Mouse (Mus musculus): Measurements from ENCODE around the gene Vps36.

- TF ChIP-seq ZKSCAN1 (IDR thresholded peaks at IDR 0.05; ENCODE audit: low read depth, low read length) (no peak), EP300 (IDR thresholded peaks at IDR 0.05; ENCODE audit: low read depth in 1 of 2, low read length in 2 of 2) (no peak), CHD2 (IDR thresholded peaks at IDR 0.05; ENCODE audit: low read length) (no peak), SIN3A (IDR thresholded peaks at IDR 0.05; ENCODE audit: low read length) (no peak), CTCF (IDR thresholded peaks at IDR 0.05 in 2 of 3, conservative IDR thresholded peaks at IDR 0.05 in 1 of 3; ENCODE audit: control insufficient read depth in 1 of 3, insufficient read depth in 1 of 3, low read depth in 2 of 3, low read length in 3 of 3, poor library complexity in 1 of 3, severe bottlenecking in 1 of 3) (no peak), NELFE (IDR thresholded peaks at IDR 0.05; ENCODE audit: low read depth, low read length) (no peak), MYC (IDR thresholded peaks at IDR 0.05; ENCODE audit: low read depth, low read length) (no peak), POLR2A (IDR thresholded peaks at IDR 0.05; ENCODE audit: control insufficient read depth in 1 of 2, insufficient read depth in 1 of 2, low read depth in 1 of 2, low read length in 2 of 2, poor library complexity in 1 of 2) (no peak), MEF2A (IDR thresholded peaks at IDR 0.05; ENCODE audit: extremely low read depth, insufficient replicate concordance, low read depth, low read length, poor library complexity, severe bottlenecking) (no peak), USF2 (IDR thresholded peaks at IDR 0.05; ENCODE audit: borderline replicate concordance in 1 of 2, insufficient read depth in 1 of 2, low read depth in 1 of 2, low read length in 2 of 2) (no peak), TBP (IDR thresholded peaks at IDR 0.05; ENCODE audit: low read depth, low read length) (no peak), ZC3H11A (IDR thresholded peaks at IDR 0.05; ENCODE audit: low read depth, low read length) (no peak), GATA1 (IDR thresholded peaks at IDR 0.05; ENCODE audit: low read depth, low read length) (no peak)
These were observed 71.7 kb downstream of the Vps36 start for GRCm38 (mm10) chr8:22264292-22264691.

Measured in MEL (cell line).